Comparison of ENCODE assay signal across 8 mouse cellular contexts in the genomic region with DNA sequence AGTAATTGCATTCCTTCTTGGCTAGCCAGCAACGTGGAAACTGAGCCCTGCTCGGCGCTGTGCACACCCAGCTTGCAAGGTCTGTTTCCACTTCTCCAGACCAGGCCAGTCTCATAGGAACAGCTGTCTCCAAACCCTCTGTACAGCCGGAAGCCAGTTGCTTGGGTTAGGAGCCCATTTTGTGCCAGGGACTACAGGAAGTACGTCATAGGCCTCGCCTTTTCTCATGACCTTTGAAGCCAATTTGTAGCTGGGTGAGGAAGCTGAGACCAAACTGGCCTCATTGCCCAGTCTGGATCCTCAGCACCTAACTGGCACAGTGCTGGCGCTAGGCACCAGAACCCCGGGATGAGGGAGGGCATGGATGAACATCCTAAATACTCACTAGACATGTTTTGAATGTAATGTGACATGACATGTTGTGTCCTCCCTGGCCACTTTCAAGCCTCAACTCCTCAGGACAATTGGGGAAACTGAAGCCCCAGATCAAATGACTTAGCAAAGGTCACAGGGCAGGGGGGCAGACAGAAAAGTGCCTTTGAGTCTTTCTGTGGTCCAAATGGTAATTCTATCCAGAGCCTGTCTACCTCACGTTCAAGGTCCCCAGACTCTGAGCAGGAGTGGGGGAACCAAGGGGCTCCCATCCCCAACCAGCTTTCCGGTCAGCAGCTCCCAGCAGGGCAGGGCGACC.
DNase-seq lines count a peak whose midpoint lies in the region; ATAC-seq and TF ChIP-seq lines count a peak whose summit lies in the region.

No protein-coding gene starts in this region.

- peak overlapping the region; percentile 37 for H3K4me3 ChIP-seq in forebrain, embryonic 13.5 days
- peak overlapping the region; percentile 52 for H3K4me3 ChIP-seq in limb, embryonic 10.5 days
- H3K4me3 ChIP-seq in midbrain, embryonic 11.5 days (ENCODE audit: low read depth, low read length): peak overlapping the region; percentile 35
- H3K4me3 ChIP-seq in thymus, adult 2 months (ENCODE audit: control insufficient read depth, insufficient read depth, low read length): peak overlapping the region; percentile 52

- 36% methylated on average over 11 of the region's 11 CpGs for WGBS in forebrain, embryonic 13.5 days
- 17% methylated on average over 11 of the region's 11 CpGs for WGBS in limb, embryonic 10.5 days
- 32% methylated on average over 11 of the region's 11 CpGs for WGBS in midbrain, embryonic 11.5 days
- WGBS in thymus, adult 2 months: 53% methylated on average over 11 of the region's 11 CpGs

- TF ChIP-seq POLR2A in thymus, adult 2 months (IDR thresholded peaks at IDR 0.05; ENCODE audit: control insufficient read depth, extremely low read depth, insufficient read depth, low read length, poor library complexity): no peak

- no peaks in the 10 kb centered on the region for H3K36me3 ChIP-seq in forebrain, embryonic 13.5 days (ENCODE audit: poor library complexity, severe bottlenecking)
- no peaks in the 10 kb centered on the region for H3K36me3 ChIP-seq in limb, embryonic 10.5 days
- H3K36me3 ChIP-seq in midbrain, embryonic 11.5 days (ENCODE audit: control insufficient read depth, insufficient read depth, low read length): no peaks in the 10 kb centered on the region
- H3K36me3 ChIP-seq in thymus, adult 2 months (ENCODE audit: control insufficient read depth, insufficient read depth, low read length): no peaks in the 10 kb centered on the region

- H3K27me3 ChIP-seq in forebrain, embryonic 13.5 days: no peaks in the 10 kb centered on the region
- H3K27me3 ChIP-seq in limb, embryonic 10.5 days (ENCODE audit: low read depth, poor library complexity, severe bottlenecking): peaks cover 9% of the 10 kb centered on the region; the same call in 1 of the 2 replicates
- H3K27me3 ChIP-seq in midbrain, embryonic 11.5 days (ENCODE audit: control insufficient read depth, insufficient read depth, low read length): no peaks in the 10 kb centered on the region
- no peaks in the 10 kb centered on the region for H3K27me3 ChIP-seq in thymus, adult 2 months (ENCODE audit: control insufficient read depth, insufficient read depth, low read length)

- peaks cover 15% of the 10 kb centered on the region for H3K4me1 ChIP-seq in forebrain, embryonic 13.5 days
- H3K4me1 ChIP-seq in limb, embryonic 10.5 days: peaks cover 35% of the 10 kb centered on the region
- H3K4me1 ChIP-seq in midbrain, embryonic 11.5 days (ENCODE audit: control insufficient read depth, insufficient read depth, low read length): peaks cover 8% of the 10 kb centered on the region; the same call in 1 of the 2 replicates
- H3K4me1 ChIP-seq in thymus, adult 2 months (replicated peaks; ENCODE audit: control insufficient read depth, insufficient read depth, low read length): peaks cover 20% of the 10 kb centered on the region

- peak; percentile 50 for DNase-seq in CD4-positive helper T cell, adult 2 months (ENCODE audit: low read depth, low spot score)
- DNase-seq in ZHBTc4 (ENCODE audit: low read depth, low spot score): peak; percentile 66
- DNase-seq in heart, postnatal 36 days: peak; percentile 69 to 78
- peak; percentile 77 for DNase-seq in limb, embryonic 10.5 days (ENCODE audit: low spot score)
- DNase-seq in midbrain, embryonic 11.5 days (ENCODE audit: low spot score, missing footprints): peak; percentile 91
- DNase-seq in thymus, adult 2 months: no peak
- DNase-seq in right cerebral cortex, postnatal 10 days (ENCODE audit: low spot score in 2 of 2): no peak

- ATAC-seq in forebrain, embryonic 13.5 days: no peak; the same call in 1 of the 2 replicates
- peak; percentile 35; the same call in 1 of the 2 replicates for ATAC-seq in midbrain, embryonic 11.5 days (ENCODE audit: low FRiP score)

- H3K27ac ChIP-seq in forebrain, embryonic 13.5 days: no peak overlapping the region
- H3K27ac ChIP-seq in limb, embryonic 10.5 days: peak overlapping the region; percentile 85
- H3K27ac ChIP-seq in midbrain, embryonic 11.5 days (ENCODE audit: low read depth, low read length): no peak overlapping the region
- no peak overlapping the region for H3K27ac ChIP-seq in thymus, adult 2 months (ENCODE audit: control insufficient read depth, insufficient read depth, low read length)

- no peaks in the 10 kb centered on the region for H3K9me3 ChIP-seq in forebrain, embryonic 13.5 days (replicated peaks)
- no peaks in the 10 kb centered on the region for H3K9me3 ChIP-seq in limb, embryonic 10.5 days (replicated peaks)
- no peaks in the 10 kb centered on the region for H3K9me3 ChIP-seq in midbrain, embryonic 11.5 days (ENCODE audit: control insufficient read depth, low read length)

- intact Hi-C loops in heart, postnatal 36 days (cut with DNase I): loop anchor here (1.0 to 5.0 kb wide), 4 partner anchors 38 to 143 kb away; partner anchors contain the start of gene Bhlhe40

- 0 out of 2 replicates have a peak overlapping the region, but pooled peaks have one; percentile 37 for H3K9ac ChIP-seq in forebrain, embryonic 13.5 days
- H3K9ac ChIP-seq in midbrain, embryonic 11.5 days (ENCODE audit: low read length): peak overlapping the region; percentile 4; the same call in 1 of the 2 replicates

- no peak for TF ChIP-seq CTCF in thymus, adult 2 months (IDR thresholded peaks at IDR 0.05; ENCODE audit: borderline replicate concordance, control insufficient read depth, extremely low read depth, insufficient read depth, low read length, poor library complexity)

- peak overlapping the region; percentile 63 for H3K4me2 ChIP-seq in forebrain, embryonic 13.5 days
- peak overlapping the region; percentile 56 for H3K4me2 ChIP-seq in midbrain, embryonic 11.5 days

Comparison
In these comparisons a context has a peak if more than half of its experiments do, and no peak if none do; other contexts are left out.
1. DNase-seq: peak in CD4-positive helper T cell, adult 2 months (single experiment), ZHBTc4 (single experiment), heart, postnatal 36 days (2 of 2), limb, embryonic 10.5 days (single experiment) and midbrain, embryonic 11.5 days (single experiment); none in thymus, adult 2 months (single experiment) and right cerebral cortex, postnatal 10 days (0 of 2).
2. Peak in every context shown above with its lines, with median percentiles within 50 percentile points of each other: H3K4me3 ChIP-seq.